Mouse (Mus musculus) spleen, postnatal 14 days (tissue): ENCODE data around the gene Shroom3.

Experiments used
- DNase-seq, 2 experiments: peaks; one replicate each; pipeline ENCODE4 v3.0.0; 2021 to 2022; ENCODE audit warnings: low spot score in 2 of 2

Shroom3 gene

GRCm38 (mm10) chr5:93005229-93005814, 322.1 kb downstream of the Shroom3 start:
- no peak for DNase-seq

- no peak for DNase-seq
Observed at GRCm38 (mm10) chr5:93005815-93006341, 322.6 kb downstream of the Shroom3 start.

DNA sequence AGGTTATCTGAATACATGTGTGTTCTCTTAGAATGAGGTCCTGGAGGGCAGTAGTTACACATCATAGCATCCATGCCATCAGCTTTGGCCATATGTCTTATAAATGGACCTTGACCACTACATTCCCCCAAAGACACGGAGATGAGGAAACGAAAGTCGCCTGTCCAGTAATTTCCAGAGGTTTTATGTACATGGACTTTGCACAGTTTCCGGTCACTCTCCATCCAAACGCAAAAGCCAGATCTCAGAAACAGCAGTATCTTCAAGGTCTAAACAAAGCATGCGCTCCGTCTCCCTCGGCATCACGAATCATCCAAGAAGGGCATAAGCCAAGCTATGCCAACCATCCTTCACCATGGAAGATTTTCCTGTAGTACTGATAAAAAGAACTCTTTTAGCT, 325.0 kb downstream of the Shroom3 start:
- no peak for DNase-seq
